Mouse (Mus musculus): ENCODE results near the gene Pcgf2. TPM values are rescaled to one million over a fixed set of nuclear protein-coding genes. Genes with fewer than 3 reads are reported as not detected.
A peak's percentile ranks its signal among the peaks of the same experiment; 100 is the strongest.

Pcgf2 gene
- total RNA-seq, 2 experiments from 2014 or later: 5.2 to 7.4 TPM

GRCm38 (mm10) chr11:97673148-97673547 lies 27.1 kb downstream of the Pcgf2 start:
- intact Hi-C loops (cut with DNase I): no loop called here
- DNase-seq: no peak

- intact Hi-C loops (cut with DNase I): no loop called here
- DNase-seq: no peak
Observed at GRCm38 (mm10) chr11:97671177-97671527, 29.1 kb downstream of the Pcgf2 start.

- no peak for DNase-seq
- intact Hi-C loops (cut with DNase I): no loop called here
Observed at GRCm38 (mm10) chr11:97670234-97671176, 29.8 kb downstream of the Pcgf2 start.

GRCm38 (mm10) chr11:97669829-97670228 lies 30.5 kb downstream of the Pcgf2 start:
- peak; percentile 59 to 67 for DNase-seq
- intact Hi-C loops (cut with DNase I): no loop called here

- intact Hi-C loops (cut with DNase I): no loop called here
- no peak for DNase-seq
Observed at GRCm38 (mm10) chr11:97669268-97669667, 31.0 kb downstream of the Pcgf2 start.

- intact Hi-C loops (cut with DNase I): no loop called here
- DNase-seq: no peak
Observed at GRCm38 (mm10) chr11:97668160-97668559, 32.1 kb downstream of the Pcgf2 start.

- no peak for DNase-seq
- intact Hi-C loops (cut with DNase I): no loop called here
Observed at GRCm38 (mm10) chr11:97666794-97667193, 33.5 kb downstream of the Pcgf2 start.

GRCm38 (mm10) chr11:97666221-97666620 lies 34.1 kb downstream of the Pcgf2 start:
- no peak for DNase-seq
- intact Hi-C loops (cut with DNase I): no loop called here

GRCm38 (mm10) chr11:97665431-97665830 lies 34.9 kb downstream of the Pcgf2 start:
- DNase-seq: no peak
- intact Hi-C loops (cut with DNase I): no loop called here

GRCm38 (mm10) chr11:97664771-97665240 lies 35.5 kb downstream of the Pcgf2 start:
- no peak for DNase-seq
- intact Hi-C loops (cut with DNase I): loop anchor here (1.0 kb wide), 1 partner anchor 20 kb away; the partner anchor contains the start of gene Cisd3

GRCm38 (mm10) chr11:97664339-97664665 lies 36.0 kb downstream of the Pcgf2 start:
- DNase-seq: no peak
- intact Hi-C loops (cut with DNase I): loop anchor here (1.0 kb wide), 1 partner anchor 21 kb away; the partner anchor contains the start of gene Cisd3

- intact Hi-C loops (cut with DNase I): loop anchor here (1.0 kb wide), 1 partner anchor 22 kb away; the partner anchor contains the start of gene Cisd3
- peak; percentile 73 to 77 for DNase-seq
Observed at GRCm38 (mm10) chr11:97663528-97664338, 36.6 kb downstream of the Pcgf2 start.

- intact Hi-C loops (cut with DNase I): no loop called here
- DNase-seq: peak; percentile 79 to 80
Observed at GRCm38 (mm10) chr11:97662893-97663527, 37.3 kb downstream of the Pcgf2 start, which contains the start of gene Mllt6. Mllt6 (plus strand) TSS chr11:97663414.

- intact Hi-C loops (cut with DNase I): no loop called here
- peak; percentile 50 to 60 for DNase-seq
Observed at GRCm38 (mm10) chr11:97662207-97662892, 37.9 kb downstream of the Pcgf2 start.

GRCm38 (mm10) chr11:97661648-97662133 lies 38.6 kb downstream of the Pcgf2 start:
- peak; percentile 67 to 71 for DNase-seq
- intact Hi-C loops (cut with DNase I): loop anchor here (2.0 kb wide), 1 partner anchor 37 kb away; no protein-coding TSS in a partner anchor

GRCm38 (mm10) chr11:97660734-97661647 lies 39.3 kb downstream of the Pcgf2 start:
- peak in 1 of 2 experiments; percentile 34 for DNase-seq
- intact Hi-C loops (cut with DNase I): loop anchor here (1.0 to 2.0 kb wide), 2 partner anchors 25 to 38 kb away; no protein-coding TSS in a partner anchor

- peak; percentile 77 to 84 for DNase-seq
- intact Hi-C loops (cut with DNase I): loop anchor here (1.0 to 2.0 kb wide), 2 partner anchors 26 to 39 kb away; no protein-coding TSS in a partner anchor
Observed at GRCm38 (mm10) chr11:97659990-97660714, 40.1 kb downstream of the Pcgf2 start.

Measured in heart, postnatal 36 days (tissue).